Mouse (Mus musculus) cerebellum, adult 8-10 months (tissue): ENCODE measurements around the gene Enpep.

Experiments used
- DNase-seq: peaks from one replicate; pipeline ENCODE4 v3.0.0; 2022

The Enpep gene

DNA sequence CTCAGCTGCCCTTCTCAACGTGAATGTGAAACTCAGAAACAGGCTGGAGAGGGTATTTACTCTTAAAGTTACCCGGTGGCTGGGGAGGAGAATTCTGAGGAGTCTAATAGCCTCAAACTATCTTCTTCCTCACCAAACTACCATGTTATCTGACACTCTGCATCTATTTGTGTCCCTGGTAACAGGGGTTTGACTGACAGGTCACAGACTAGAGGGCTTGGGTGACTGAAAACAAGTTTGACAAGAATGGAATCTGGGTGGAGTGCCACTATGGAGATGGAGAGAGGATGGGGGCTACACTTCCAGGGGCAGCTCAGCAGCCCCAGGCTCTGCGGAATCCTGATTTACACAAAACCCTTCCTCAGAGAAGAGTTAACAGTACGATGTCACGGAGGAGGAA, 105.2 kb downstream of the Enpep start:
- DNase-seq = no peak

- DNase-seq = no peak
Measured at GRCm38 (mm10) chr3:129226681-129227080, 105.8 kb downstream of the Enpep start.

GRCm38 (mm10) chr3:129225577-129226289, 106.8 kb downstream of the Enpep start:
- no peak for DNase-seq

DNA sequence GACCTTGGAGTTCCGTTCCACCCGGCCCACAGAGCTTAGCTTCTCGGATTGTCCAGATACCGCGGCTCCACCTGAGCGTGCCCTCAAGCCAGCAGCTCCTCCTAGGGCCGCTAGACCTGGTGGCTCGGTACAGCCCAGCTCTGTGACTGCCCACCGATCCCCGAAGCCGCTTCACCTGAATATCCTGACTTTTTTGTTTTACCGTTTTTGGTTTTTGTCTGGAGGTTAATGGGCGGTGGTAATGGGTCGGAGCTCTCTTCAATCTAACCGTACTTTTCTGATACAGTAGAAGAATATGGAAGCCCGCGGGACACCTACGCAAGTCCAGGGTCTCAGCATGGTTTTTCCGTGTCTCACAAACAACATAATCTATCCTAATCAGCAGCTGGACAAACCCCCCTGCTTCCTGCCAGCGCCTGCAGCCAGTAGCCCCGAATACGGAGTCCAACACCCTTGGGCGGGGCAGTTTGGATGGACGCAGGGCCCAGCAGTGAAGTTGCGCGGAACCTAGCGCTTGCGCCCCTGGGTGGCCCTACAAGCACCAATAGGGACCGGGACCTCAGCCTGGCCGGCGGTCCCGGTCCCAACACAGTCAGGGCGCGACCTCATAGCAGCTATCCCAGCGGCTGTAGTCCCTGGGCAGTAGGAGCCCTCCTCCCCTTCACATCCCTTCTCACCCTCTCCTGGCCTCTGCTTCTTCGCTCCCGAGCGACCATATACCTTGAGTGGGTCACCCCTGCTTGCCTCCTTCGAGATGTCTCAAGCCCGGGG, 107.5 kb downstream of the Enpep start:
- DNase-seq = no peak

DNA sequence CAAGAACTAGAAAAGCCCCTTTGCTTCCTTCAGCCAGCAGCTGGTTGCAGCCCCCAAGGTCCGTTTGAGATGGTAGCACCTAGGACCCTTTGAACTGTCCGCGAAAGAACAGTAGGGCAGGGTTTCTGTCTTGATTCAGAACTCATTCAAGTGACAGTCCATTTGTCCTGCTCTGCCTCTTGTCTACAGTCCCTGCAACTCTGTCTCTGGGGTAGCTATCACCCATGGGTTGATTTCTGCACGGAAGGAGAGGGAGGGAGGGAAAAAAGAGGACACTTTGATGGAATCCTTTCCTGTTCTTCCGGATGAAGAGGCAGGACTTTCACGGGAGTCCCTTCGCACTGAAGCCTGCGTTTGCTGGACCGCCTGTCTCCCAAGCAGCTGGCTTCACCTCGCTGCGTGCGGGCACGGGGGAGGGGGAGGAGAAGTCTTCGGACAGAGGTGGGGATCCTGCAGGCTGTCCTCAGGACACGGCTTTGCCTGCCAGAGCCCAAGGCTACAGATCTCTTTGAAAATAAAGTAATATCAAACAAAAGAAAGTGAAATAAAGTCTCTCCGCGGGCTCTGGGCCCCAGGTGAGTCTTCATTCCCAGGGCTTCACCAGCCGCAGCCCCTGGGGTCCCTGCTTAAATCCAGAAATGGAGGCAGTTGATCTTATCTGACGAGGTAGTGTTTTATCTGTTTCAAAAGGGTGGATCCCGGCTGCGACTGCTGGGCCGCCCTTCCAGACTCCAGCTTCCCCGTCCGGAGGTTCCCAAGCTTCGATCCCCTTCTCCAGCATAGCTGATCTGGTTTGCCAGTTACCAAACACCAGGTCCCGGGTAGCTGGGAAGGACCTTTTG, 108.3 kb downstream of the Enpep start:
- no peak for DNase-seq

GRCm38 (mm10) chr3:129223401-129223800, 109.1 kb downstream of the Enpep start:
- no peak for DNase-seq

DNA sequence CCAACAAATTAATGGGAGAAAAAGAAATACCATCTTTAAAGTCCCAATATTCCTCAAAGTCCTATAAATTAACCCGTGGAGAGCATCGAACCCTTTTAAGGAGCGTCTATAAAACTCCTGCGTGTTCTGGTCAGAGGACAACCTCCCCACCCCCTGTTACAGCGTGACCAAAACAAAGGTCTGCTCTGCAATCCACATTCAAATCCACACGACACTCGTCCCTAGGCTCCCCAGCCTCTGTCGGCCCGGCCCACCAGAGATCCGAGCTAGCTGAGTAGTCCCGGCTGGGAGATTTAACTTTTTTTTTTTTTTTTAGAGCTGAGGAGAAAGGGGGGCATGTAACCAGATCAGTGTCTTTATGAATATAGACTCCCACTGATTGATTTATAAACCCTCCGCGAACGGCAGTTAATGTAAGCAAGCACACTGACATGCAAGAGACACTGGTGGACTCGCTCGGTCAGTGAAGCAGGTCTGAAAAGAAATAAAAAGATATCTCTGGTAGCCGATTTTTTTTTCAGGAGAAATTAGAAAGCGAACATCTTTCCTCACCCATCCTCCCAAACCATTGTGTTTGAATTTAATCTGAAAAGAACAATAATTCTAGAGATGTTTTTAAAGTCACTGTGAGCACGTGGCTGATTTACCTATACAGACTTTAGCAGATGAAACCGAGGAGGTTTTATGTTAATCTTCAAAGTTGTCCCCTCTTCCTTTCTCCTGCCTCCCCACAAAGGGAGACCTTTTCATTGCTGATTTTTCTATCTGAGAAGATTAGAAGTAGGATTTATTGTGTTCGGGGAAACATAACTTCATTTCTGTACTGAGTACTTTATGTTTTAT, 109.9 kb downstream of the Enpep start:
- no peak for DNase-seq

GRCm38 (mm10) chr3:129221380-129222260, 110.9 kb downstream of the Enpep start:
- no peak for DNase-seq

DNA sequence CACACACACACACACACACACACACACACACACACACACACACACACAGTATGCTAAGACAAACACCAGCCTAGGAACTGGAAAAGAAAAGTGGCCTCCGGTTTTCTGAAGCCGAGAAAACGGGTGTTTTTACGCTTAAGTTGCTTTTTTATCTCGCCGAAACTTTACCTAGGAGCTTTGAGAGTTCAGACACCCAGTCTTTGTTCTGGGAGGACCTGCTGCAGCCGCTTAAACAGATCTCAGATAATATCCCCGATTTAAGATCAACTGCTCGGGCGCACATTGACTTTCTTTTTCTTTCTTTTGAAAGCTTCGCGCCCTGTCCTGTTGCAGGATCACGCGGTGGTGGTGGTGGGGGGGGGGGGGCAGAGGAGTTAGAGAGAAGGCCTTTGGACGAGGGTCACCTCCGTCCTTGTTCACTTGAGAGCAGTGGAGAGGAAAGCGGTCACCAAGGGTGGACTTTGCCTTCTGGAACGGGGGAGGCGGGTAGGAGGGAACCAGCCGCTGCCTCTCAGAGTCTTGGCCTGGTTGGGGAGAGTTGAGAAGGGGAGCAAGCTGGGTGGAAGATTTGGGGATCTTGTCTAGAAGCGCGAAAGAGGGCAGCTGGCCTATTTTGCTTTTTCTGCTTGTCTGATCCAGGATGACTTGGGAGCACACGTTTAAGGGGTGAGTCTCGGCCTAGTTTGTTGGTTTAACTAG, 111.7 kb downstream of the Enpep start:
- DNase-seq = no peak

DNA sequence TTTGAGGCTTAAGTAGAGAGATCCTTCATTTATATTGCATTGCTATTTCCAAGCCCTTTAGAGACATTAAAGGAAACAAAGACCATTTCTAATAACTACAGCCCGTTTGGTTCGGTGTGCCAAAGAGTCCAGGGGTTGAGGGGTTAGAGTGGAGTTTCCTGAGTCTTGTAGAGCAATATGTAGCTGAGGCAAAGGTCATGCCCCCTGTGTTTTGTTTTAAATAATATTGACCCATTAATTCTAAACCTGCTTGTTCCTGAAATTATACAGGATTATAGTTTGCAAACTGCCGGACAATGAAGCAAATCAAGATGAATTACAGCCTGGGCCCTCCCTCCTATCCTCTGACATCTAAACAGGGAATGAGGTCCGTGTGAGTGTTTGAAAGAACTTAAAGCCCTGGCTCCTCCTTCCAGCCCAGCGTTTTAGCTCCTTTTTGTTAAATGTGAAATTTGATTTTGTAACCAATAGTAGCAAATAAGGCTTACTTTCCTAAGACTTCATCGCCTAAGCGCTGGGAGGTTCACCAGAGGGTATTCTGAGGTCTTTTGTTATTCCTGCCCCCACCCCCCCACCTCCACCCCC, 112.3 kb downstream of the Enpep start:
- no peak for DNase-seq
